Mouse (Mus musculus) brown adipose tissue, adult 24 weeks (tissue): ENCODE measurements around the gene Slc51a. TPM values are rescaled to one million over a fixed set of nuclear protein-coding genes. Genes with fewer than 3 reads are reported as not detected.

Source experiments
- H3K27ac ChIP-seq: fragments of 200-500 bp; replicated peaks from 2 replicates; pipeline ENCODE4 v1.5.1; 2012; ENCODE audit warnings: low read depth, mild to moderate bottlenecking, low read length
- H3K4me1 ChIP-seq: fragments of 200-500 bp; 2 replicates; pipeline ENCODE4 v1.6.1; 2012; ENCODE audit warnings: low read length, mixed read lengths; ENCODE audit not compliant: control insufficient read depth, insufficient read depth, insufficient read length
- H3K4me3 ChIP-seq: fragments of 200-500 bp; 2 replicates; pipeline ENCODE4 v1.5.1; 2012; ENCODE audit warnings: low read depth, mild to moderate bottlenecking, low read length, moderate library complexity; ENCODE audit not compliant: insufficient read depth
- polyA plus RNA-seq: library from polyadenylated mRNA; stranded (reverse); fragments of >200 nt; gene quantifications from 2 replicates; pipeline ENCODE4 v1.2.4, GENCODE M21; 2012; ENCODE audit not compliant: missing spikeins, insufficient read depth, insufficient read length

Gene Slc51a
- polyA plus RNA-seq, 1 experiment: not detected

- Histone ChIP-seq H3K4me3 (no peak overlapping the region), H3K27ac (peak overlapping the region; percentile 80), H3K4me1 (peaks cover 5% of the 10 kb centered on the region)
Measured at GRCm38 (mm10) chr16:32434691-32435090, 53.0 kb downstream of the Slc51a start.

DNA sequence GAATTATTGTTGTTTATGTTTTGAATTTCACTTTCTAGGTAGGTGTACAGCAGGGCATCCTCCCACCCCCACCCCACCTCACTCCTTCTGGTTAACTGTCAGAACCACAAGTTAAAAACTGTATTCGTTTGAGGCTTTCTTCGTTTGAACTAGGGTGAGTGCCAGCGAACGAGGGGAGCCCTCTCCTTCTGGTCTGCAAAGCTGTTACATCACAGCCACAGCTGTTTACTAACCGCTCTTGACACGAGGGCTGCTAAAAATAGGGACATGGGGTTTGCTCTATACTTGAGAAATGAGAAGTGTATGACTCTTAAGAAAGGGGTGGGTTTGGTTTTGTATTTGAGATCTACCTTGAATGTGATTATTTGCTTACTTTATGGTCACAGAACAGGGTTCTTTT, 53.6 kb downstream of the Slc51a start:
- H3K4me1 ChIP-seq: peaks cover 5% of the 10 kb centered on the region
- H3K27ac ChIP-seq: peak overlapping the region; percentile 71
- no peak overlapping the region for H3K4me3 ChIP-seq

DNA sequence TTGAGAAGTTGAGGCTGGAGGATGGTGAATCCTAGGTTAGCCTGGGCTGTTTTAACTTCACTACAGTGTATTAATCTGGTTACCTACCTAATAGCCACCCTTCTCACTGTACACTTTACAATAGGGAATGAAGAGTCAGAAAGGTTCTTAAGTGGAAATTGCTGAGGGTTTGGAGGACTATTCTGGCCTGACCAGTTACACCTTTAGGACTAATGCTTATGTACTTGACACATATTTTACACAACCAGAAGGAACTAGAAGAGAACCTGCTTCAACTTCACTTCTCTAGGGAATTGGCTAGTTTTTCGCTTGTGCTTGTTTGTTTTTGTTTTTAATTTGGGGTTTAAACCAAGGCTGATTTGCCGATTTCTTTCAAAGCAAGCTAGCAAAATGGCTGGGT, 54.5 kb downstream of the Slc51a start:
- Histone ChIP-seq H3K27ac (no peak overlapping the region), H3K4me1 (peaks cover 5% of the 10 kb centered on the region), H3K4me3 (no peak overlapping the region)

- Histone ChIP-seq H3K27ac (0 out of 2 replicates have a peak overlapping the region, but pooled peaks have one; percentile 11), H3K4me1 (peaks cover 5% of the 10 kb centered on the region), H3K4me3 (peak overlapping the region; percentile 83)
Measured at GRCm38 (mm10) chr16:32431926-32432325, 55.8 kb downstream of the Slc51a start.

DNA sequence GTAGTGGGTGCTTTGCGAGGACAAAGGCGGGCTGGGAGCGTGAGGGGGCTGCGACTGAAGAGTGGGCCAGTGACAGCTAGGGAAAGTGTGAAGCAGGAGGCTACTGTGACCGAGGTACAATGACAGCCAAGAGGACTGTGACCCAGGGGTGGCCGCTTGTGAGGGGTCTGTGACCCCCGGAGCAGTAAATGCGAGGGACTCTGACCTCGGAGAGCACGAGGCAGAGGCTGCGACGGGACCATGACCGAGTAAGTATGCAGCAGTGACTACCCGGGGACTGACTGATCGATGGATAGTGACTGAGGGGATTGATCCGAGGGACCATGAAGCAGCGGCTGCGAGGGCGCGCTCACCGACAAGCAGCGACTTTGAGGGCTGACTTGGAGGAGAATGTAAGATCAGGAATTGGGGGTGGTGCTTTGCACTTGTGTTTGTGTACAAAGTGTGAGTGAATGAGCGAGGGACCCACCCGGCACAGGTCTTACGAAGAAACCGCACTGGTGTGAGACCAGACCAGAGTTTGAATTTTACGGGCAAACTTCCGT, 56.6 kb downstream of the Slc51a start:
- H3K4me3 ChIP-seq: peak overlapping the region; percentile 83
- peaks cover 5% of the 10 kb centered on the region for H3K4me1 ChIP-seq
- peak overlapping the region; percentile 82 for H3K27ac ChIP-seq

DNA sequence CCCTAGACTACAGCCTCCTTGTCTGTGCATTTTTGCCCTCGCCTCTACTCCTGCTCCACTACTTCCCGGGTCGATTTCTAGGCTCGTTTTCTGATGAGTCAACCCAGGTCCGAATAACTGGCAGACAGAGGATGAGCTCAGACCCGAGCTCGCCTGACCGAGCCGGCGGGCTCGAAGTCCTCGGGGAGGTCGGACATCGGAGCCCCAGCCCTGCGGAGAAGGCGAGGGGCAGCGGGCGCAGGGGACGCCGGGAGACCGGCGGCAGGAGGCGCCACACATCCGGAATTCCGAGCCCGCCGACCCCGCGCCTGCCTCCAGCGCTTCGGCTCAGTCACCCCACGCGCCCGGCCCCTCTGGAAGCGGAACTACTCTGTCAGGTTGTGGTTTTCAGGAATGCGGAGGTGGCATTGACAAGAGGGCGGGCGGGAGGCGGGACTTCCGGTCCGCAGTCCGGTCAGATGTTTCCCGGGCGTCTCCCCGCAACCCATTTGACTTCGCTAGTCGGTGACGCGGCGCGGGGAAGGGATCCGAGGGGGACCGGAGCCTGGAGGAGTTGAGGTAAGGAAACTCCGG, 57.1 kb downstream of the Slc51a start, which contains the start of gene Pcyt1a:
TSS of gene Pcyt1a (plus strand) at position 448 of the 573 bp plus-strand sequence.
- Histone ChIP-seq H3K27ac (peak within 1 kb of the TSS; percentile 82), H3K4me3 (peak within 1 kb of the TSS; percentile 83), H3K4me1 (peaks cover 5% of the 10 kb centered on the region)

- Histone ChIP-seq H3K4me3 (no peak overlapping the region), H3K4me1 (peaks cover 3% of the 10 kb centered on the region; the same call in 1 of the 2 replicates), H3K27ac (no peak overlapping the region)
Measured at GRCm38 (mm10) chr16:32427506-32427905, 60.2 kb downstream of the Slc51a start.

Other genes with a start within 250 kb of the Slc51a start
- 6.5 and 7.8 TPM in 2 replicates for gene Fbxo45, start 240.7 kb downstream of the Slc51a start, polyA plus RNA-seq
- 13.5 and 14.7 TPM in 2 replicates for gene Wdr53, start 240.7 kb downstream of the Slc51a start, polyA plus RNA-seq
- 2.2 TPM in 1 of 2 replicates, not detected in the other for gene Smco1, start 216.4 kb downstream of the Slc51a start, polyA plus RNA-seq
- gene Rnf168, start 210.4 kb downstream of the Slc51a start, polyA plus RNA-seq: 7.3 and 8.4 TPM in 2 replicates
- gene Ubxn7, start 155.6 kb downstream of the Slc51a start, polyA plus RNA-seq: 7.3 and 10.7 TPM in 2 replicates
- gene Tm4sf19, start 87.4 kb downstream of the Slc51a start, polyA plus RNA-seq: not detected in 2 replicates
- 8.8 and 12.4 TPM in 2 replicates for gene Tctex1d2, start 68.2 kb downstream of the Slc51a start, polyA plus RNA-seq
- 46.6 and 46.8 TPM in 2 replicates for gene Pcyt1a, start 57.0 kb downstream of the Slc51a start, polyA plus RNA-seq
- not detected in 2 replicates for gene Zdhhc19, start 8.4 kb upstream of the Slc51a start, polyA plus RNA-seq
- 13.7 and 27.0 TPM in 2 replicates for gene Tfrc, start 121.0 kb upstream of the Slc51a start, polyA plus RNA-seq
- gene Tnk2, start 156.0 kb upstream of the Slc51a start, polyA plus RNA-seq: 18.7 and 24.1 TPM in 2 replicates
- not detected in 2 replicates for gene Muc4, start 248.0 kb upstream of the Slc51a start, polyA plus RNA-seq